Mouse (Mus musculus) forebrain, embryonic 15.5 days (tissue): ENCODE measurements around the gene Ccnd1. TPM values are rescaled to one million over a fixed set of nuclear protein-coding genes. Genes with fewer than 3 reads are reported as not detected.
"Not testable (repeated sequence)": the region's sequence is repeated elsewhere in the genome, so short reads cannot be mapped to it uniquely, and the experiment has no call there.

Experiments used
- ATAC-seq: fragments of 200-750 bp; cut with Nextera tagmentation; replicated peaks from 2 replicates; pipeline ENCODE4 v1.8.0; 2017; ENCODE audit warnings: mild to moderate bottlenecking, moderate TSS enrichment, moderate library complexity
- H3K27ac ChIP-seq: fragments of 300-500 bp; sonication (generic); replicated peaks from 2 replicates; pipeline ENCODE4 v1.5.1; 2015; ENCODE audit warnings: mild to moderate bottlenecking, inconsistent platforms
- H3K27me3 ChIP-seq: fragments of 300-500 bp; sonication (generic); 2 replicates; pipeline ENCODE4 v1.6.1; 2015; ENCODE audit warnings: inconsistent platforms
- H3K36me3 ChIP-seq: fragments of 300-500 bp; sonication (generic); 2 replicates; pipeline ENCODE4 v1.6.1; 2015; ENCODE audit warnings: mild to moderate bottlenecking, inconsistent platforms
- H3K4me1 ChIP-seq: fragments of 300-500 bp; sonication (generic); 2 replicates; pipeline ENCODE4 v1.6.1; 2015; ENCODE audit warnings: inconsistent platforms
- H3K4me2 ChIP-seq: fragments of 300-500 bp; sonication (generic); replicated peaks from 2 replicates; pipeline ENCODE4 v1.6.1; 2015; ENCODE audit warnings: mild to moderate bottlenecking, inconsistent platforms
- H3K4me3 ChIP-seq: fragments of 300-500 bp; sonication (generic); 2 replicates; pipeline ENCODE4 v1.5.1; 2015; ENCODE audit warnings: mild to moderate bottlenecking, inconsistent platforms
- H3K9ac ChIP-seq: fragments of 300-500 bp; sonication (generic); replicated peaks from 2 replicates; pipeline ENCODE4 v1.6.1; 2015; ENCODE audit warnings: mild to moderate bottlenecking, inconsistent platforms
- H3K9me3 ChIP-seq: fragments of 300-500 bp; sonication (generic); 2 replicates; pipeline ENCODE4 v1.6.1; 2016; ENCODE audit warnings: inconsistent platforms
- WGBS: fragments of 180-500 bp; shearing (Covaris S2); methylation state at CpG from one replicate; pipeline ENCODE4 v1.1.7; 2015; ENCODE audit warnings: mixed read lengths; 5-methylcytosine and 5-hydroxymethylcytosine counted together
- polyA plus RNA-seq: library from polyadenylated mRNA; unstranded; fragments of >200 nt; fragmentation: Nextera tagmentation; extraction: Ambion mirVana; gene quantifications from 2 replicates; pipeline ENCODE4 v1.2.1, GENCODE M21; 2015

The Ccnd1 gene
- polyA plus RNA-seq, 1 experiment from 2014 or later, result 34.9 TPM

DNA sequence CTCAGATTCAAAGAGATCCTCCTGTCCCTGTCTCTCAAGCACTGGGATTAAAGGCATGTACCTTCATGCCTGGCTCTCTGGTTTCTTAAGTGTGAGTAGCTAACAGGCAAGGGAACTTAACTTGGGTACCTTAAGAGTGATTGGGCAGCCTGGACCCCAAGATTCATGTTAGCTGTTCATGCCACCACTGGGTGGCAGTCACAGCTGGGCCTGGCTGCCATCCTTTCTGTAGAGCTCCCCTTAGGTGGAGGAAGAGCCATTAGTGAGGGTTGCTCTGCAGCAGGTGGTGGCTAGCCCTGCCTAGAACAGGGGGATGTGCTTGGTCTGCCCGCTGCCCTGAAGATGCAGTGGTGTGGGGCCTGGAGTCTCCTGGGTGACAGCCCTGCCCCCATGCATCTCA, 20.9 kb downstream of the Ccnd1 start:
- 95% methylated on average over 1 of the region's 1 CpGs for WGBS
- no peaks in the 10 kb centered on the region for H3K27me3 ChIP-seq
- H3K9ac ChIP-seq, result no peak overlapping the region
- ATAC-seq, result no peak
- H3K27ac ChIP-seq, result no peak overlapping the region
- H3K9me3 ChIP-seq, result no peaks in the 10 kb centered on the region
- peaks cover 40% of the 10 kb centered on the region for H3K36me3 ChIP-seq
- H3K4me1 ChIP-seq, result peaks cover 13% of the 10 kb centered on the region
- H3K4me3 ChIP-seq, result no peak overlapping the region
- no peak overlapping the region for H3K4me2 ChIP-seq

- peak within 1 kb of the TSS; percentile 88 for H3K4me2 ChIP-seq
- peak; percentile 95 for ATAC-seq
- peak within 1 kb of the TSS; percentile 64 for H3K4me3 ChIP-seq
- peaks cover 13% of the 10 kb centered on the region for H3K4me1 ChIP-seq
- H3K36me3 ChIP-seq, result peaks cover 25% of the 10 kb centered on the region
- no peaks in the 10 kb centered on the region for H3K27me3 ChIP-seq
- H3K27ac ChIP-seq, result peak within 1 kb of the TSS; percentile 92
- WGBS, result 1% methylated on average over 55 of the region's 55 CpGs
- H3K9ac ChIP-seq, result peak within 1 kb of the TSS; percentile 70
- H3K9me3 ChIP-seq, result no peaks in the 10 kb centered on the region
Measured at GRCm38 (mm10) chr7:144914948-144915750, 24.6 kb downstream of the Ccnd1 start, which contains the start of gene LTO1. TSS of gene LTO1 (plus strand) at chr7:144915100.

GRCm38 (mm10) chr7:144914296-144914947, 25.3 kb downstream of the Ccnd1 start:
- 7% methylated on average over 17 of the region's 17 CpGs for WGBS

DNA sequence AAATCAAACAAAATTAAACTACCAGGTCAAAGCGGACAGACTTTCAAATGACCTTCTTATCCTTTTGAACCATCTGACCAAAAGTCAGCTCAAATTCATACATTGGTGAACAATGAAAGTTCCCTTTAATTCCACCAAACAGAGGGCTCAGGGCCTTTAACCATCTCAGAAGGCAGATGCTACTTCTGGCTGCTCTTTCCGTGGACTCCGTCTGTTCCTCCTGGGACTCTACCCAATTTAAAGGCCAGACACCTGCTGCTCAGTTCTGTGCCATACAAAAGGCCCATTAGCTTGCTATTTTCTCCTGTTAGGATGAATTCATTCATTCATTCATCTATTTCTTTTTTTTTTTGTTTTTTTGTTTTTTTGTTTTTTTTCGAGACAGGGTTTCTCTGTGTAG, 26.8 kb downstream of the Ccnd1 start:
- no peaks in the 10 kb centered on the region for H3K9me3 ChIP-seq
- ATAC-seq, result no peak
- WGBS, result 57% methylated on average over 4 of the region's 4 CpGs
- no peak overlapping the region for H3K4me3 ChIP-seq
- no peaks in the 10 kb centered on the region for H3K27me3 ChIP-seq
- peaks cover 13% of the 10 kb centered on the region for H3K4me1 ChIP-seq
- H3K36me3 ChIP-seq, result 0 out of 2 replicates have a peak, but pooled peaks cover 7% of the 10 kb centered on the region
- no peak overlapping the region for H3K9ac ChIP-seq
- no peak overlapping the region for H3K27ac ChIP-seq
- H3K4me2 ChIP-seq, result no peak overlapping the region

More at GRCm38 (mm10) chr7:144914296-144914947, 25.3 kb downstream of the Ccnd1 start:
- Histone ChIP-seq H3K9me3 (no peaks in the 10 kb centered on the region), H3K4me2 (peak overlapping the region; percentile 88), H3K4me1 (peaks cover 13% of the 10 kb centered on the region), H3K9ac (peak overlapping the region; percentile 50), H3K27ac (peak overlapping the region; percentile 92), H3K36me3 (peaks cover 20% of the 10 kb centered on the region), H3K27me3 (no peaks in the 10 kb centered on the region), H3K4me3 (peak overlapping the region; percentile 64)
- peak; percentile 90 for ATAC-seq

DNA sequence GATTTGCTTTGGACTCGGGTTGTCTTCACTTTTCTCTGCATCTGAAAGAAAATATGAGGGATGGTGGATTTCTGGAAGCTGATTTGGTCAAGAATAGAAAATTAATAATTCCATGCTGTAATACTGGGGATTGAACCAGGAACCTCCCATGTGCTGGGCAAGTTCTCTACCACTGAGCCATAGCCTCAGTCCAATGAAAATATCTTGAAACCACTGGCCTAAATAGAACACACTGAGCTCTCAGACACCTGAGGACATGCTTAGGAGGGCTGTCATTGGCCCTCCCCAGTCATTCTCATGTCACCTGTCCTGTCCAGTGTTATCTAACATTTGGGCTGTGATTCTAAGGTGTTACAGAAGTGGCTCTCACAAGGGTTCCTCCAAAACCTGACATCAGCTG, 28.6 kb downstream of the Ccnd1 start:
- Histone ChIP-seq H3K27ac (no peak overlapping the region), H3K27me3 (no peaks in the 10 kb centered on the region), H3K9ac (no peak overlapping the region), H3K4me1 (peaks cover 11% of the 10 kb centered on the region), H3K36me3 (no peaks in the 10 kb centered on the region), H3K4me2 (no peak overlapping the region), H3K4me3 (no peak overlapping the region), H3K9me3 (no peaks in the 10 kb centered on the region)
- ATAC-seq, result no peak
- 73% methylated on average over 1 of the region's 1 CpGs for WGBS

GRCm38 (mm10) chr7:144908705-144909104, 31.0 kb downstream of the Ccnd1 start:
- Histone ChIP-seq H3K4me2 (peak overlapping the region; percentile 14; the same call in 1 of the 2 replicates), H3K36me3 (no peaks in the 10 kb centered on the region), H3K9me3 (no peaks in the 10 kb centered on the region), H3K27ac (no peak overlapping the region), H3K27me3 (no peaks in the 10 kb centered on the region), H3K4me1 (peaks cover 4% of the 10 kb centered on the region), H3K9ac (no peak overlapping the region), H3K4me3 (no peak overlapping the region)
- ATAC-seq, result peak; percentile 61; the same call in 1 of the 2 replicates
- WGBS, result 32% methylated on average over 7 of the region's 7 CpGs

DNA sequence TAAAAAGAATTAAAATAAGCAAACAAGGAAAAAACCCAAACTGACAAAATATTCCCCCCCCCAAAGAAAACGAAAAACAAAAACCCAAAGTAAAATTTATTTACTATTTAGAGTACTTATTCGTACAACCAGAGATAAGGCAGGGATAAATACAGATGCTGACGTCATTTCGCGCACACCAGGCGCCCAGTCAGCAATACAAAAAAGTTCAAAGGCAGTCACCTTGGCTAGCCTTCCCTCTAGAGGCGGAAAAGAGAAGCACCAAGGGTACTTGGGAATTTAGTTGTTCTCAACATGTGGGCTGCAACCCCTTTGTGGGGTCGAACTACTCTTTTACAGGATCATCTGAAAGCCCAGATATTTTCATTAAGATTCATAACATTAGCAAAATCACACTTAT, 31.9 kb downstream of the Ccnd1 start:
- Histone ChIP-seq H3K4me2 (no peak overlapping the region), H3K27me3 (no peaks in the 10 kb centered on the region), H3K4me3 (no peak overlapping the region), H3K36me3 (no peaks in the 10 kb centered on the region), H3K4me1 (peaks cover 4% of the 10 kb centered on the region), H3K9me3 (no peaks in the 10 kb centered on the region), H3K27ac (no peak overlapping the region), H3K9ac (no peak overlapping the region)
- ATAC-seq, result no peak
- WGBS, result 13% methylated on average over 8 of the region's 8 CpGs

DNA sequence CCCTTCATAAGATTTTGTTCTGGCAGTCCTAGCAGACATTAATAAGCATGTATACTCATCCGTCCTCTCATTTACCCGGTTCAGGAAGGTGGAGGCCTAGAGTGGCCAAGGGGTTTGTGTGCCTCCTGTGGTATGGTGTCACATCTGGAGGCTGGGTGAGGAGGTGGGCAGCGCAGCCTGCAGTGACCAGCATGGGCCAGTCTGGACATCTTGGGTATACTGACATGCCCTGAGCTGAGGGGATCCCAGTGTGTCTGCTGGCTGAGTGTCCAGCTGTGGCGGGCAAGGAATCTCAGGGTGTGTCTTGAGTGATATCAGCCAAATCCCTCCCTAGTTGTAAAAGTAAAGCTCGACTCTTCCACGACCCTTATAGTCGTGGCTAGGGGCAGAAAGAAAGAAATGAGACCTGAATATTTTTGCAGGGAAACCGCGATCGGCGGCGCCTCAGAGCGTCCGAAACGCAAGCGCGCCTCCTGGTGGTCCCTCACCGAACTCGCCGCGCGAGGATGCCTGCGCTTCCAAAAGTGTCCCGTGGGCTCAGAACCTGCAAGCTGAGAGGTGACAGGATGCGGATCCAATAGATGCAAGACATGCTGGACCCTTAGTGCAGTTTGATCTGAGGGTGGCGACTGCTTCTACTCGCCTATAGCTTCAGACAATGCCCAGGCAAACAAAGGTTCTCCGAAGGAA, 32.9 kb downstream of the Ccnd1 start:
- Histone ChIP-seq H3K9ac (no peak overlapping the region), H3K9me3 (no peaks in the 10 kb centered on the region), H3K4me2 (peak overlapping the region; percentile 27; the same call in 1 of the 2 replicates), H3K4me3 (peak overlapping the region; percentile 19; the same call in 1 of the 2 replicates), H3K27ac (no peak overlapping the region), H3K4me1 (peaks cover 4% of the 10 kb centered on the region), H3K27me3 (no peaks in the 10 kb centered on the region), H3K36me3 (no peaks in the 10 kb centered on the region)
- peak; percentile 42; the same call in 1 of the 2 replicates for ATAC-seq
- 10% methylated on average over 28 of the region's 28 CpGs for WGBS

GRCm38 (mm10) chr7:144905514-144905913, 34.2 kb downstream of the Ccnd1 start:
- H3K9ac ChIP-seq, H3K4me2 ChIP-seq, H3K27ac ChIP-seq, ATAC-seq, H3K4me1 ChIP-seq, H3K36me3 ChIP-seq, H3K27me3 ChIP-seq, H3K9me3 ChIP-seq, H3K4me3 ChIP-seq: not testable (repeated sequence)
- 93% methylated on average over 3 of the region's 3 CpGs for WGBS

DNA sequence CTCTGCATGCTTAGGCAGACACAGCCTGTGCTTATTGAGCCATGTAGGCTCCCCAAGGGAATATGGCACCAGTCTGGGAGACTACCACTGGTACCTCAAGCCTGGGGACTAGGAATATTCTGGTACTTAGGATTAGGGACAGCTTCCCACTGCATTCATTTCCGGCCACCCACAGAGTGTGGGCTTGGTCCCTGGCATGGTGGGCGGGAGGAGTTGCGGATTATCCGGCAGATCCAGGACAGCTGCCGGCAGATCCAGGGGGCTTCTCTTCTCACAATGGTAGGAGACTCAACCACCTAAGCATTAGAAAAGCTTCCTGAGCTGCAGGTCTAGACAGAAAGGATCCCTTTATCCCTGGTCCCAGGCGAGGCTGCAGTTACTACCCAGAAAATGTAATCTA, 41.2 kb downstream of the Ccnd1 start:
- H3K9ac ChIP-seq, result no peak overlapping the region
- 39% methylated on average over 6 of the region's 6 CpGs for WGBS

DNA sequence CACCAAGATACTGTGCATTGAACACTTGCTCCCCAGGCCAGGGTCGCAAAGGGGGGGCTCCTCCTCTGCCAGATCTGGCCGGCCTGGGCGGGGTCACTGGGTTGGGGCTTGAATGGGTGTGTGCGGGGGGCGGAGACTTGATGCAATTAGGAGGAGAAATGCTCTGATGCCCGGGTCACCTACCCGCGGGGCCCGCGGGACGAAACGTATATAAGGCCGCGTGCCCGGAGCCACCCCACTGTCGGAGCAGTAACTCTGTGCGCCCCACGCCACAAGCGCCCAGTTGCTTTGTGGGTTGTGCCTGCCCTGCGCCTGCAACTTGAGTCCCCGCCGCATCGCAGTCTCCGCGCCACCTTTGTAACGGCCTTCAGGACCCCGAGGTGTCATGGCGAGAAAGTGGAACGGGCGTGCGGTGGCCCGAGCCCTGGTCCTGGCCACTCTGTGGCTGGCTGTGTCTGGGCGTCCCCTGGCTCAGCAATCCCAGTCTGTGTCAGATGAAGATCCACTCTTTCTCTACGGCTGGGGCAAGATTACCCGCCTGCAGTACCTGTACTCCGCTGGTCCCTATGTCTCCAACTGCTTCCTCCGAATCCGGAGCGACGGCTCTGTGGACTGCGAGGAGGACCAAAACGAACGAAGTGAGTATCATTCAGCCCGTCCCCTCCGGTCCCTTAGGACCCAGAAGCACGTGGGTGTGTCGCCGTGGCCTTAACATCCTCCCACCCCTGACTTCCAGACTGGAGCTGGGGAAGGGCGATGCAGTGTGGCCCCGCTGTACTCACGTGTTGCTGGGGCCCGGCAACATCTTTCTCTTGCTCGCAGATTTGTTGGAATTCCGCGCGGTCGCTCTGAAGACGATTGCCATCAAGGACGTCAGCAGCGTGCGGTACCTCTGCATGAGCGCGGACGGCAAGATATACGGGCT, 43.2 kb downstream of the Ccnd1 start, which contains the start of gene Fgf15:
Fgf15 (plus strand) TSS at position 238 of the 925 bp plus-strand sequence.
- ATAC-seq, result peak; percentile 11; the same call in 1 of the 2 replicates
- peak within 1 kb of the TSS; percentile 97 for H3K4me2 ChIP-seq
- peak within 1 kb of the TSS; percentile 44 for H3K9ac ChIP-seq
- peak within 1 kb of the TSS; percentile 64 for H3K27ac ChIP-seq
- peaks cover 29% of the 10 kb centered on the region for H3K4me1 ChIP-seq
- peak within 1 kb of the TSS; percentile 49 for H3K4me3 ChIP-seq
- H3K27me3 ChIP-seq, result peaks cover 29% of the 10 kb centered on the region; the same call in 1 of the 2 replicates
- under 1% methylated on average over 65 of the region's 65 CpGs for WGBS
- H3K9me3 ChIP-seq, result no peaks in the 10 kb centered on the region
- no peaks in the 10 kb centered on the region for H3K36me3 ChIP-seq

More for the DNA sequence above, 41.2 kb downstream of the Ccnd1 start:
- no peaks in the 10 kb centered on the region for H3K36me3 ChIP-seq
- ATAC-seq, result no peak
- no peaks in the 10 kb centered on the region for H3K9me3 ChIP-seq
- peaks cover 29% of the 10 kb centered on the region; the same call in 1 of the 2 replicates for H3K27me3 ChIP-seq
- peak overlapping the region; percentile 14; the same call in 1 of the 2 replicates for H3K4me2 ChIP-seq
- H3K27ac ChIP-seq, result no peak overlapping the region
- H3K4me3 ChIP-seq, result peak overlapping the region; percentile 9; the same call in 1 of the 2 replicates
- H3K4me1 ChIP-seq, result peaks cover 29% of the 10 kb centered on the region
